Mouse (Mus musculus): ENCODE data around the gene Lhb.
"Not testable (repeated sequence)": the region's sequence is repeated elsewhere in the genome, so short reads cannot be mapped to it uniquely, and the experiment has no call there.

Gene Lhb

DNA sequence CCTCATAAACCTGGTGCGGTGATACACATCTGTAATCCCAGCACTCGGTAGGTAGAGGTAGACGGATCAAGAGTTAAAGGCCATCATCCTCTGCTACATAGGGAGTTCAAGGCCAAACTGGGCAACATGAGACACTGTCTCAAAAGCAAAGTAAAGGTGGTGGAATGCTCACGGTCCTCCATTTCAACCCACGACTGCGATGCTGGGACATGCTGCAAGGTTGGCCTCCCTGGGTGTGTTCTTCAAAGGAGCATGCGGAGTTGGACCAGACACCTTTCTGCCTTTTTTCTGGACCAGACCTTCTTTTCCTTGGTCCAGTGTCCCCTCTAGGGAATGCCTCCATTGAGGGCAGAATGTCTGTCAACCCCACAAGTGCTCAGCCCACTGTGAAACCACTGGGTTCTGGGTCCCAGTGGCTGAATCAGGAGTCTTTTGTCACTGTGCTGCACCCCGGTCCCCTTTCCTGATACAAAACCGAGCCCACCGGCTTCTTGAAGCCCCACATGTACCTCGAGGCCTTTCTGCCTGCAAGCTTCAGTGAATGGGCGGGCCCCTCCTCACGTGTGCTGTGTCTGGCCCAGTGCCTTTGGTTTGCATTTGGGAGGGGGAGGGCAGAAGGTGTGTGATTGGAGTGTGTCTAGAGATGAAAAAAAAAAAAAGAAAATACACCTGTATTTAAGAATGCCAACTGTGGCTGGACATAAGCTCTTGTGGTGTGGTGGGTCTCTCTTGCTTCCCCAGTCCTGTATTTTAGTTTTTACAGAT, 35.5 kb downstream of the Lhb start:
- no peak for DNase-seq

DNA sequence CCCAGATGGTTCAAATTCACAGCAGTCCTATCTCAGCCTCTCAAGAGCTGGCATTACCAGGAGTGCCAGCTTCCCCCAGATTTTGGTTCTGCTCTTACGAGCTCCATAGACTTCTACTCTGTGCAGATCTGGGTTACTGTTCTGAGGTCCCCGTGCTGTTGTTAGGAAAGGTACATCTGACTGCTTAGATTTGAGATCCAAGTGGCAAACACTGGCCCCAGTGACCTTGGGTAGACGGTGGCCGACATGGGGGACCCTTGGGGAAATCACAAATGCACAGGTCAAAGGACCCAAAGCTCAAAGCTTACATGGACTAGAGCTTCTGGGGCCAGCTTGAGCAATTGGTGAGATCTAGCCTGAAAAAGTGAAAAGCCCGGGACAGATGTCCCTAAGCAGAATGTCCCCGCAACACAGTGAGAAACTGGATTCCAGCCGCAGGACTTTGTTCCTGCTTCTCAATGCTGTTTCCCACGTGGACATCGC, 36.1 kb downstream of the Lhb start:
- DNase-seq: no peak

GRCm38 (mm10) chr7:45457204-45458060, 36.8 kb downstream of the Lhb start:
- DNase-seq: no peak

- peak; percentile 89 for DNase-seq
These were observed 38.3 kb downstream of the Lhb start for GRCm38 (mm10) chr7:45458748-45459563.

DNA sequence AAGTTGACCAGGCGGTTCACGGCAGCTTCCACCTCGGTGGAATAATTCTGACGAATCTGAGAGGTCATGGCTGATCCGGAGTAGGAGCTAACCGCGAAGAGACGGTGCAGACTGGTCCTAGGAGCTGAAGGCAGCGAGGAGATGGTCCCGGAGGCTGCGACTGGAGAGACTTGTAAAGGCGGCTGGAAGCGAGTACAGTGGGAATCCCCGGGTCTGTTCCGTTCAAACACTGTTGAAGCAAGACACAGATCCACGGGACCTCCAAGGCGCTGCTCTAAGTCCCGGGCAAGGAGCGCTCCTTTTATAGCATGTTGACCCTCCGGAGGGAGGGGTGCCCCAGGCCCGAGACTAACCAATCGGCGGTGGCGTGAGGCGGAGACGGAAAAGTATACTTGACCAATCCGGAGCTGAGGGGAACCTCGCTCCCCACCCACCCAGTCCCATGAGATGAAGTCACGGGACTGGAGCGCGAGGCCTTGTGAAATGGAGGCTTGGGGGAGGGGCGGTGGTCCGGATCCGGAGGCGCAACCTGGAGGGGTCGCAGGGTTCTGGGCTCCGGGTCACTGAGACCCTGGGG, 39.0 kb downstream of the Lhb start, which contains the start of gene Ftl1:
Ftl1 (minus strand) TSS at position 321 of the 577 bp plus-strand sequence.
- peak; percentile 99 for DNase-seq

GRCm38 (mm10) chr7:45460377-45460776, 39.8 kb downstream of the Lhb start:
- no peak for DNase-seq

DNA sequence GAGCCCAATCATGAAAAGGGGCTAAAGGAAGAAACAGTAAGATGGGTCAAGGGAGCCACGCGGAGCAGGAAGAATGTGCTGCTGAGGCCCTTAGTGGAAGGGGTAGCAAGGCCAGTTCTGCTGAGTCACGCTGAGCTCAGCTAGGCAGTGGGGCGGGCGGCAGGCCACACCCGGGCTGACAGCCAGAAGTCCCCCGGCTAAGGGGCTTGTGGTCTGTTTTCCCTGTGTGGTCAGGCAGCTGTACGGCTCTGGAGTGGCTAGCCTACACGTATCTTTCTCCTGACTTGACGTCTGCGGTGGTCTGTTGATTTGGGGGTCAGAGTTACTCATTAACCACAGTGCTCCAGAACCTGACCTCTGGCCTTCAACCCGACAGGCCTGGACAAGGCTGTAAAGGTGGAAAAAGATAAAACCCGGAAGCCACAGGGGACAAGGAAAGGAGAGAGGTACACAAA, 40.3 kb downstream of the Lhb start:
- DNase-seq: peak; percentile 77

DNA sequence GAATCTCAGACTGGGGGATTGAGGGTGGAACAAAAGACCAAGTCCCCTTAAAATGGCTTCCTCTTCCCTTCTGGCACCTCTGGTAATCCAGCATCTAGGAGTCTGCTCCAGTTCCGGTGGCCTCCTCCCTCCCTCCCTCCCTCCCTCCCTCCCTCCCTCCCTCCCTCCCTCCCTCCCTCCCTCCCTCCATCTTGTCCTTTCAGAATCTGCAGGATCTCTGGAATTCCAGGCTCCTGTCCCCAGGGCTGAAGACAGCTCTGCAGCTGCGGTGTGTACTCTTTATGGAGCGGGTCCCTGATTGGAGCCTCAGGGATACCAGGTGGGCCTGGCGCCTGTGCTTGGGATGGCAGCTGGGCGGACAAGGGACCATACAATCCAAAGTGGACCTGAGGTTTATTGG, 40.7 kb downstream of the Lhb start:
- DNase-seq: no peak

DNA sequence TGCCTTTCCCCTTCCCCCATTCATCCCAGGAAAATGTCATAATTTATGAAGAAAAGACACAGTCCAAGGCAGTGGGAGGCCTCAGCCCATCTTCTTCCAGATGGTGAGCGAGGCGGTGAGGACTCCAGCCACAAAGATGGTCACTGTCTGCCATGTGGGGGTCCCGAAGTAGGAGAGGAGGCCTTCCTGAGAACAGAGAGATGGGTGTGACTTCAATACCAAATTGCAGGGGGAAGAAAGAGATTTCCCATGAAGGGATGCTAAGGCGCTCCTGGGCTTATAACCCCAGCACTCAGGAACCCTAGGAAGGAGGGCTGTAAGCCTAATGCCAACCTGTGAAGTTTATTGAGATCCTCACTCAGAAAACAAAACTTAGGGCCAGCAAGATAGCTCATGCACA, 41.2 kb downstream of the Lhb start:
- no peak for DNase-seq

DNA sequence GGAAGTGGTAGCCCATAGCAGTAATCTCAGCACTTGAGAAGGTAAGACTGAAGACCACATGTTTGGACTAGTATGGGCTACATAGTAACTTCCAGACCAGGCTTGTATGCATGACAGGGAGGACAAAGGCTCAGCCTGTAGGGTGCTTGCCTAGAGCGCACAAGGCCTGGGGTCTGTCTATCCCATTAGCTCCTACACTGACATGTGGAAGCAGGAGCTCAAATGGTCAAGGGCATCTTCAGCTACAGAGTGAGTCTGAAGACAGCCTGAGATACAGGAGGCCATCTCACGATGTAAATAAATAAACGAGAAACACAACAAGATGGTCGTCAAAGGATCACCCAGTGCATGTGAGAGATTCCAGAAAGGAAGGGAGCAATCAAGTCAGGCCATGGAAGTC, 41.7 kb downstream of the Lhb start:
- no peak for DNase-seq

DNA sequence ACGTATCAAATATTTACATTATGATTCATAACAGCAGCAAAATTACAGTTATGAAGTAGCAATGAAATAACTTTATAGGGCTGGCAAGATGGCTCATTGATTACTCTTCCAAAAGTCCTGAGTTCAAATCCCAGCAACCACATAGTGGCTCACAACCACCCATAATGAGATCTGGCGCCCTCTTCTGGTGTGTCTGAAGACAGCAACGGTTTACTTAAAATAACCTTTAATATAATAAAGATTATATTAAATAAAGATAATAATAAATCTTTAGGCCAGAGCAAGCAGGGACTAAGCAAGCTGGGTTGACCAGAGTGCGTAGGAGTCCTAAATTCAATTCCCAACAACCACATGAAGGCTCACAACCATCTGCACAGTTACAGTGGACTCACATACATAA, 42.2 kb downstream of the Lhb start:
- not testable (repeated sequence) for DNase-seq

DNA sequence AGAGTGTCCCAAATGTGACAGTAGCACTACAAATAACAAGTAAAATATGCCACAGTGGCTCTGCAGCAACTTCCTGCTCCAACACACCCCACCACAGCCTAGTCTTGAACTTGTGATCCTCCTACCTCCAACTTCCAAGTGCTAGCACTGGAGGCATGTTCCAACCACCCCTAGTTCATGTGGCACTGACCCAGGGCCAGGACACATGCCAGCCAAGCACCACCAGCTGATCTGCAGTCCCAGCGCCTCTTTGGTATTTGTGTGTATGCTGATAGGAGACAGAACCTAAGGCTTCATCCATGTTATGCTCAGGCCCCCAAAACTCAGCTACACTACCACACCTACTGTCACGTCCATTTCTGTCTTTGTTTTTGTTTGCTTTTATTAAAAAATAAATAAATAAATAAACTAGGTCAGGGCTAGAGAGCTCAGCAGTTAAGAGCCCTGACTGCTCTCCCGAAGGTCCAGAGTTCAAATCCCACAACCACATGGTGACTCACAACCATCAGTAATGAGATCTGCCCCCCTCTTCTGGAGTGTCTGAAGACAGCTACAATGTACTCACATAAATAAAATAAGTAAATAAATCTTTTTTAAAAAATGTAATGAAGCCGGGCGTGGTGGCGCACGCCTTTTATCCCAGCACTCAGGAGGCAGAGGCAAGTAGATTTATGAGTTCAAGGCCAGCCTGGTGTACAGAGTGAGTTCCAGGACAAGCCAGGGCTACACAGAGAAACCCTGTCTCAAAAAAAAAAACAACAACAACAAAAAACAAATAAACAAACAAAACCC, 43.6 kb downstream of the Lhb start:
- DNase-seq: no peak

- DNase-seq: no peak
These were observed 44.5 kb downstream of the Lhb start for GRCm38 (mm10) chr7:45465112-45465511.

- DNase-seq: no peak
These were observed 44.9 kb downstream of the Lhb start for GRCm38 (mm10) chr7:45465549-45465948.

- DNase-seq: peak; percentile 97
These were observed 45.9 kb downstream of the Lhb start, which contains the start of gene Bax for GRCm38 (mm10) chr7:45466283-45467089. Gene Bax, minus strand, starts transcription at chr7:45466898.

GRCm38 (mm10) chr7:45467090-45467670, 46.6 kb downstream of the Lhb start:
- peak; percentile 72 for DNase-seq

GRCm38 (mm10) chr7:45470869-45471268, 50.2 kb downstream of the Lhb start:
- DNase-seq: peak; percentile 82

Data from lung, postnatal 10 days (tissue).